Mouse (Mus musculus) intestine, embryonic 15.5 days (tissue): ENCODE data around the gene Hadh. TPM values are rescaled to one million over a fixed set of nuclear protein-coding genes. Genes with fewer than 3 reads are reported as not detected.

Experiments used
- ATAC-seq: fragments of 200-750 bp; cut with Nextera tagmentation; 2 replicates; pipeline ENCODE4 v1.8.0; 2017; ENCODE audit warnings: moderate TSS enrichment, moderate library complexity
- H3K27ac ChIP-seq: fragments of 300-500 bp; sonication (generic); 2 replicates; pipeline ENCODE4 v1.5.1; 2015; ENCODE audit warnings: mild to moderate bottlenecking, inconsistent platforms
- H3K27me3 ChIP-seq: fragments of 300-500 bp; sonication (generic); replicated peaks from 2 replicates; pipeline ENCODE4 v1.6.1; 2015; ENCODE audit warnings: inconsistent platforms
- H3K36me3 ChIP-seq: fragments of 300-500 bp; sonication (generic); 2 replicates; pipeline ENCODE4 v1.6.1; 2015; ENCODE audit warnings: inconsistent platforms
- H3K4me1 ChIP-seq: fragments of 300-500 bp; sonication (generic); replicated peaks from 2 replicates; pipeline ENCODE4 v1.6.1; 2015; ENCODE audit warnings: inconsistent platforms
- H3K4me2 ChIP-seq: fragments of 300-500 bp; sonication (generic); replicated peaks from 2 replicates; pipeline ENCODE4 v1.6.1; 2015; ENCODE audit warnings: mild to moderate bottlenecking, inconsistent platforms
- H3K4me3 ChIP-seq: fragments of 300-500 bp; sonication (generic); replicated peaks from 2 replicates; pipeline ENCODE4 v1.5.1; 2015; ENCODE audit warnings: inconsistent platforms
- H3K9ac ChIP-seq: fragments of 300-500 bp; sonication (generic); 2 replicates; pipeline ENCODE4 v1.6.1; 2015; ENCODE audit warnings: inconsistent platforms
- H3K9me3 ChIP-seq: fragments of 300-500 bp; sonication (generic); 2 replicates; pipeline ENCODE4 v1.6.1; 2016; ENCODE audit warnings: inconsistent platforms
- WGBS: fragments of 180-500 bp; shearing (Covaris S2); methylation state at CpG from one replicate; pipeline ENCODE4 v1.1.7; 2015; 5-methylcytosine and 5-hydroxymethylcytosine counted together
- polyA plus RNA-seq: library from polyadenylated mRNA; unstranded; fragments of >200 nt; fragmentation: Nextera tagmentation; extraction: Ambion mirVana; gene quantifications from 2 replicates; pipeline ENCODE4 v1.2.1, GENCODE M21; 2015

The Hadh gene
- polyA plus RNA-seq, 1 experiment from 2014 or later, result 265 TPM

DNA sequence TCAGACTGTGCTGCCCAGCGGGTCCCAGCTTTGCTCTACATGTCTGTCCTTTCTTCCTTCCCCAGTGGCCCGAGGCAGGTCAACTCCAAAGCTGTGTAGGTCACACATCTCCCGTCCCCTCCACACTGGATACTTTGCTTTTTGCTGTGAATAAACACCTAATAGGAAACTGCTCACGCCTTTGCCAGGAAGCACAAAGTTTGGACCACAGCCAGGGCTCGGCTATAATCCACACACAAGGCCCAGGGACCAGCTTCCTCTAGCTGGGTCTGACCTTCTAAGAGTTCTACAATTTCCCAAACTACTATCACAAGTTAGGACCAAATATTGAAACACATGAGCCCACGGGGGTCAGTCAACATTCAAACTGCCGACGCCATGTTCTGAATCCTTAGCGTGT is 27.2 kb upstream of the Hadh start:
- no peak overlapping the region for H3K9ac ChIP-seq
- no peak overlapping the region for H3K4me2 ChIP-seq
- no peaks in the 10 kb centered on the region for H3K27me3 ChIP-seq
- H3K9me3 ChIP-seq, result no peaks in the 10 kb centered on the region
- H3K4me1 ChIP-seq, result 0 out of 2 replicates have a peak, but pooled peaks cover 8% of the 10 kb centered on the region
- no peak overlapping the region for H3K4me3 ChIP-seq
- ATAC-seq, result no peak
- H3K27ac ChIP-seq, result no peak overlapping the region
- no peaks in the 10 kb centered on the region for H3K36me3 ChIP-seq
- WGBS, result 78% methylated on average over 9 of the region's 9 CpGs

DNA sequence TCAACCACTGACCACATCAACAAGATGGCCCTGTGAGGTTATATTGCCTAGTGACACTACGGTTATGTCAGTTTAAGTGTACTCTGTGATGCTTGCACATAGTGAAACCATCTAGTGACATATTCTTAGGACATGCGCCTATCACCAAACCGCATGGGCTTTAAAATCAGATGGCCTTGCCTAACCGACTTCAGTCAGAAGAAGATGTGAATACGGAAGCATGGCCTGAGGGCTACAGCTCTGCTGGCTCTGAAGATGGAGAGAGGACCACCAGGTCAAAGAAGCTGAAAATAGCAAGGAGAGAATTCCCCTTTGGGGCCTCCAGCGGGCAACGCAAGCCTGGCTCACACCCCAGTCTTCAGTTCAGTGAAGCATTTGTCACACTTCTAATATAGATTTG is 25.0 kb upstream of the Hadh start:
- Histone ChIP-seq H3K9ac (no peak overlapping the region), H3K4me3 (no peak overlapping the region), H3K4me1 (0 out of 2 replicates have a peak, but pooled peaks cover 8% of the 10 kb centered on the region), H3K27me3 (no peaks in the 10 kb centered on the region), H3K4me2 (no peak overlapping the region), H3K36me3 (no peaks in the 10 kb centered on the region), H3K27ac (no peak overlapping the region), H3K9me3 (no peaks in the 10 kb centered on the region)
- 90% methylated on average over 7 of the region's 7 CpGs for WGBS
- no peak for ATAC-seq

DNA sequence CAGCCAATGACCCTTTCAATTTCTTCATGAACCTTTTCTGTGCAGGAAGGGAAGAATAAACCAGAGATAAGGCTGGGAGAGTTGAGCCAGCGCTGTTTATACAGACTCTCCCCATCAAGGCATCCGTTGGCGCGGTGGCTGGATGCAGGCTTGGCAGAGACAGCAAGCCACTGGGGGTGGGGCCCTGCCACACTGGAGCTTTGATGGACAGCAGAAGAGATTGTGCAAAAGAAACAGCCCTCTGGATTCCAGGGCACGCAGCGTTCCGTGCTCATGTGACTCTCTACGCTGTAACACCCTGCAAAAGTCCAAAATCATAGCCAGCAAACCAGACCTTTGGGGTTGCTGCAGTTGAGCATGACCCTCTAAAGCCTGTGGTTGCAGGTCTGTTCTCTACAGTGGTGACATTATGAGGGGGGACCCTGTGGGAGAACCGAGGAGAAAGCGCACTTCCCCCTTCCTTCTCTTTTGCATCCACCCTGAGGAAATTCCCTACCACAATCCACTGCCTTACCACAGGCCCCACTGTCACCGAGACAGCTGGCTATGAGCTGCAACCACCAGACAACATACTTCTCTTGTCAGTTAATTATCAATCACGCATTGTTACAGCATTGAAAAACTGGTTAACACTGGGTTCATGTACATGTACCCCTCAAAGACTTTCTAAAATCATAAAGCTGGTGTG is 23.8 kb upstream of the Hadh start:
- peak; percentile 31 for ATAC-seq
- H3K27ac ChIP-seq, result no peak overlapping the region

DNA sequence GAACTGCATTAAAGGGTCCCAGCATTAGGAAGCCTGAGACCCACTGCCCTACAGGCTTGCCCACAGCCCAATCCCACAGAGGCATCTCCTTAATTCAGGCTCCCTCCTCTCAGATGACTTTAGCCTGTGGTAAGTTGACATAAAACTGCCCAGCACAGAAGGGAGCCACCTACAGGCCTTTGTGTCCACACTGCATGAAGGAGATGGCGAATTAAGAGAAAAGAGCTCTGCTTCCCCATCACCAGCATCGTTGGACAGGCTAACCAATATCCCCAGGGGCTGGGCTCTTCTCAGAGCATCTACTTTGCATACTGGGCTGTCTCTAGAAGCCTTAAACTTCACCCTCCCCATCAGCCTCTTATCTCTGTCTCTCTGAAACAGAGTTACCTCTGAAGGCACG is 22.6 kb upstream of the Hadh start:
- H3K4me1 ChIP-seq, result 0 out of 2 replicates have a peak, but pooled peaks cover 8% of the 10 kb centered on the region

More for the DNA sequence above, 23.8 kb upstream of the Hadh start:
- Histone ChIP-seq H3K36me3 (no peaks in the 10 kb centered on the region), H3K9ac (no peak overlapping the region), H3K4me1 (0 out of 2 replicates have a peak, but pooled peaks cover 8% of the 10 kb centered on the region), H3K9me3 (no peaks in the 10 kb centered on the region), H3K27me3 (no peaks in the 10 kb centered on the region), H3K4me3 (no peak overlapping the region), H3K4me2 (no peak overlapping the region)
- whole genome bisulfite sequencing, result 59% methylated on average over 12 of the region's 12 CpGs

DNA sequence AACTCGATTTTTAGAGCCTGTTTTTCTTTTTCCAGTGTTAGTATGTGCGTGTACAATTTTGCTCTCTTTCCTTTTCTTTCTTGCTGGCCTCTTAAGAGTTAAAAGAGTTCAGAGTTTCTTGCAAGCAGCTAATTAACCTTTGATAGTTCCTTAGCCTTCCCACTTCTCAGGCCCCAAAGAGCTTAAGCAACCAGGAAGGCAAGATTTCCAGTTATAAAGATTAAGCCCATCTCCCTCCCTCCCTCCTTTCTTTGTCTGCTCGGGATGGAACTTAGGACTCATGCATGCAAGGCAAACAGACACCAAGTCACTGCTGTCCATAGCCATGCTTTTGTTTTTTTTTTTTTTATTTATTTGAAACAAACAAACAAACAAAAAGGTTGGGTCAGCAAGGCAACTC is 21.1 kb upstream of the Hadh start:
- Histone ChIP-seq H3K4me2 (no peak overlapping the region), H3K9me3 (no peaks in the 10 kb centered on the region), H3K9ac (no peak overlapping the region), H3K4me3 (no peak overlapping the region), H3K4me1 (0 out of 2 replicates have a peak, but pooled peaks cover 8% of the 10 kb centered on the region), H3K36me3 (no peaks in the 10 kb centered on the region), H3K27me3 (no peaks in the 10 kb centered on the region), H3K27ac (no peak overlapping the region)
- peak; percentile 68 for ATAC-seq
- WGBS, result 63% methylated on average over 3 of the region's 3 CpGs

More for the DNA sequence above, 22.6 kb upstream of the Hadh start:
- no peak for ATAC-seq
- Histone ChIP-seq H3K9me3 (no peaks in the 10 kb centered on the region), H3K4me2 (no peak overlapping the region), H3K9ac (no peak overlapping the region), H3K4me3 (no peak overlapping the region), H3K27me3 (no peaks in the 10 kb centered on the region), H3K36me3 (no peaks in the 10 kb centered on the region), H3K27ac (no peak overlapping the region)
- 53% methylated on average over 3 of the region's 3 CpGs for WGBS

DNA sequence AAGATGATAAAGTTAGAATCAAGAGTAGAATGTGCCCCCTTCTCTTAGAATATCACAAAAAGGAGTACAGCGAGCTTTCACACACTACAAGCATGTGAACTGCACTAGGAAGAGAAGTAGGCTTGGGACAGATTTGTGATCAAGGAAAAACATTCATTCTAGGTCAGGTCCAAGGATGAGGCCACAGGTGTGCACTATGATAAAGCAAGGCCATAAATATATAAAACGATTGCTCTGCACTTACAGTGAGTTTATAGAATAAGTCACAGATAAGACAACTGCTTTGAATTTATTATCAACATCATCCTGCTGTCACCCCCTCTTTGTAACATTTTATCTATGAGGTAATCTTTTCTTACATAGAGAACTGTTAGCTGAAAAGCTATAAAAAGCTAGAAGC is 20.4 kb upstream of the Hadh start:
- H3K27ac ChIP-seq, result no peak overlapping the region
- no peak overlapping the region for H3K4me3 ChIP-seq
- no peaks in the 10 kb centered on the region for H3K27me3 ChIP-seq
- H3K9me3 ChIP-seq, result no peaks in the 10 kb centered on the region
- H3K4me1 ChIP-seq, result 0 out of 2 replicates have a peak, but pooled peaks cover 8% of the 10 kb centered on the region
- H3K9ac ChIP-seq, result no peak overlapping the region
- 47% methylated on average over 2 of the region's 2 CpGs for WGBS
- ATAC-seq, result peak; percentile 72
- H3K4me2 ChIP-seq, result no peak overlapping the region
- H3K36me3 ChIP-seq, result no peaks in the 10 kb centered on the region

DNA sequence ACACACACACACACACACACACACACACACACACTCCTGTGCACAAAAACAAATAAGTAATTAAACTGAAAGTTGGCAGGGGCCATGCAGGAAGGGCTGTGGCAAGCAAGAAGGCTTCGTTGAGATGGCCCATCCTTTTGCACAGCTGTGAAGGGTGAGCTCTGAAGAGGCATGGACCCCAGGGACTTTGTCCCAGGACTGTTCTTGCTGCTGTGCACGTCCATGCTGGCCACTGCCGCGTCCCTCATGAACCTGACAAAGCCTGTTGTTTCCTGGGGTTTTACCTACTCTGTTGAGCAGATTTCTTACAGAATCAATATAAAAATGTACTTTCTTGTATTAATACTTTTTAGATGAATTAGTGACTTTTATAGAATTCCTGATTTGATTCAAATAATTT is 20.0 kb upstream of the Hadh start:
- no peak for ATAC-seq
- no peaks in the 10 kb centered on the region for H3K36me3 ChIP-seq

DNA sequence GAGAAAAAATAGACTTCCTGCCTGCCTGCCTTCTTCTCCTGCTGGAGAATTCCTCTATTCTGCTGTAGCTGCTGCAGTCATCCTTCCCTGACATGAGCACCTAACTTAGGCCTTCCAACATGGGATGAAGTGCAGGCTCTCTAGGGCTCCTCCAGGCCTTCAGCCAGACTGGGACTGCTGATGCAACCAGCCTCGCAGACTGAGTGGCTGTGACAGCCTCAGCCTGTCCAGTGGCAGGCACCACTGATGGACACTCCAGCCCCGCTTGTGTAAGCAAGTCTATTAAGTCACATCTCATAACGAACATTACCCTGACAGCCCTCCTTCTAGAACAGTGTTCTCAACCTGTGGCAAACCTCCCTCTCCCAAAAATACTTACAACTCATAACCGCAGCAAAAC is 2.2 kb upstream of the Hadh start:
- H3K27me3 ChIP-seq, result no peaks in the 10 kb centered on the region
- H3K4me2 ChIP-seq, result no peak overlapping the region
- no peak for ATAC-seq
- H3K4me3 ChIP-seq, result no peak overlapping the region
- no peak overlapping the region for H3K27ac ChIP-seq
- no peak overlapping the region for H3K9ac ChIP-seq
- H3K36me3 ChIP-seq, result no peaks in the 10 kb centered on the region
- 71% methylated on average over 4 of the region's 4 CpGs for WGBS
- H3K4me1 ChIP-seq, result peaks cover 11% of the 10 kb centered on the region
- no peaks in the 10 kb centered on the region for H3K9me3 ChIP-seq

More for the DNA sequence above, 20.0 kb upstream of the Hadh start:
- no peaks in the 10 kb centered on the region for H3K9me3 ChIP-seq
- H3K27me3 ChIP-seq, result no peaks in the 10 kb centered on the region
- peak overlapping the region; percentile 40; the same call in 1 of the 2 replicates for H3K27ac ChIP-seq
- H3K9ac ChIP-seq, result no peak overlapping the region
- H3K4me1 ChIP-seq, result 0 out of 2 replicates have a peak, but pooled peaks cover 8% of the 10 kb centered on the region
- no peak overlapping the region for H3K4me3 ChIP-seq
- WGBS, result 85% methylated on average over 4 of the region's 4 CpGs
- no peak overlapping the region for H3K4me2 ChIP-seq

DNA sequence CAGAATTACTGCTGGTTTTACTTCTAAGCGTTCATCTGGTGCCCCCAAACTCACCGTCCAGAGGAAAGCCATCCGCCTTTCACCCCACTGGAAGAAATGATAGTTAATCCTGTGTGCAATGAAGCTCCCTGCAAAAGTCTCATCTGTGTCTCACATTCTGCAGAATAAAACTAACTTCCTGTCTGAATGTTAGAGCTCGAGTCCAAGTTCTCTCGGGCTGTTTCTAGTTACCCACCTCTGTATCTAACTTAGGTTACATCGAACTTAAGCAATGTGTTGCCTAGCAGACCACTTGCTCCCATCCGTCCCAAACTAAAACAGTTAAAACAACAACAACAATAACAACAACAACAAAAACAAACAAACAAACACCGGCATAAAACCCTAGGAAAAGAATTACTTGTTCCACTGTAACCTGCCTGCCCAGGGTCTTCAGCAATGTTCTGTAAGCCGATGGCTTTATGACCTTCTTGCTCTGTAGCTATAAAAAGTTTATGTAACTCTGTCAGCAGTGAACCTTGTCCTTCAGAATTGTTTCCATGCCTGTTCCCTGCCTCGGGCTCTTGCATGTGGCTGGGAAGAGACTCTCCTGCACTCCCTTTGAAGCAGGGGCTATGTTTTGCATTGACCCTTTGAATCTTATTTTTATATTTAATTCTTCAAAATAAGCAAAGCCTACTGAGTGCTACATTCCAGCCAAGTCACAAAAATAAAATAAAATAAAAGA is 636 bp upstream of the Hadh start:
- peak overlapping the region; percentile 70 for H3K4me2 ChIP-seq
- H3K27me3 ChIP-seq, result no peaks in the 10 kb centered on the region
- H3K4me3 ChIP-seq, result peak overlapping the region; percentile 64
- H3K27ac ChIP-seq, result peak overlapping the region; percentile 53
- 18% methylated on average over 10 of the region's 10 CpGs for WGBS
- H3K9me3 ChIP-seq, result no peaks in the 10 kb centered on the region
- peaks cover 11% of the 10 kb centered on the region for H3K4me1 ChIP-seq
- peak overlapping the region; percentile 1; the same call in 1 of the 2 replicates for H3K9ac ChIP-seq
- H3K36me3 ChIP-seq, result no peaks in the 10 kb centered on the region
- ATAC-seq, result peak; percentile 53

DNA sequence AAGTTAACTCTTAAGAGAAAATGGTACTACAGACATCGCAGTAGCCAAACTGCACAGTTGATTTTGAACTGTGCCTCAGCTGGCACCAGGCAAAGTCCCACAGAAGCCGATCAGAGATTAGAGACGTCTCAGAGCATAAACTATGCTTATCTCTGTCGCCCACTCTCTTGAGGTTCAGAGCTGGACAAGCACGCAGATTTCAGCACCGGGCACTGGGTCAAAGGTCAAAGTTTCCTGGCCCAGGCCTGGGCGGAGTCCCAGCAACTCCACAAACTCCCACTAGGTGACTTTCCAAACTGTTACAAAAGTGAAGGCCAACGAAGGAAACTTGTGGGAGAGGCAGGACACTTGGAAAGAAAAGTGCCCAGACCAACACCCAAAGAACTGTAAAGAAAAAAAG is 744 bp downstream of the Hadh start:
- peak overlapping the region; percentile 64 for H3K4me3 ChIP-seq
- H3K4me1 ChIP-seq, result peaks cover 11% of the 10 kb centered on the region
- no peaks in the 10 kb centered on the region for H3K9me3 ChIP-seq
- 0 out of 2 replicates have a peak, but pooled peaks cover 3% of the 10 kb centered on the region for H3K36me3 ChIP-seq
- WGBS, result 6% methylated on average over 8 of the region's 8 CpGs
- peak overlapping the region; percentile 62 for H3K9ac ChIP-seq
- ATAC-seq, result peak; percentile 68
- H3K4me2 ChIP-seq, result peak overlapping the region; percentile 70
- H3K27me3 ChIP-seq, result no peaks in the 10 kb centered on the region
- peak overlapping the region; percentile 84 for H3K27ac ChIP-seq

DNA sequence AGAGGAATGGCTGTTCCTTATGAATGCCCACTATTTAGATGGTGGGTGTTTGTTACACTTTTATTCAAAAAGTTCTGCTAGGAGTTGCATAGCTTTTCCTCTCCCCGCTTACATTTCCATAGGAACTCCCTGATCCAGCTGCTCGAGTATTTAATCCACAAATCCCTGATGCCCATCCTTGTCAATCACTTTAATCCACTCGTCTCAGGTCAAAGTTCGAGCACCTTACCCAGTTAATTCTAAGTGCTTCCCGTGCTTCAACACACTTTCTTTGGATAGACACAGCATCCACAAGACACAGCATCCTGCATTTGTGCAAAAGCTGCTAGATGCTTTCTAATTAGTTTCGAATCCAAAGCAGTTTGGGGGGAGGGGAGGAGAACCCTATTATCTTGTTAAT is 1.5 kb downstream of the Hadh start:
- H3K4me3 ChIP-seq, result peak overlapping the region; percentile 64
- WGBS, result 58% methylated on average over 6 of the region's 6 CpGs
- 0 out of 2 replicates have a peak, but pooled peaks cover 3% of the 10 kb centered on the region for H3K36me3 ChIP-seq
- no peak overlapping the region for H3K27ac ChIP-seq
- peak overlapping the region; percentile 70 for H3K4me2 ChIP-seq
- no peaks in the 10 kb centered on the region for H3K9me3 ChIP-seq
- H3K9ac ChIP-seq, result no peak overlapping the region
- peaks cover 11% of the 10 kb centered on the region for H3K4me1 ChIP-seq
- H3K27me3 ChIP-seq, result no peaks in the 10 kb centered on the region
- no peak for ATAC-seq

DNA sequence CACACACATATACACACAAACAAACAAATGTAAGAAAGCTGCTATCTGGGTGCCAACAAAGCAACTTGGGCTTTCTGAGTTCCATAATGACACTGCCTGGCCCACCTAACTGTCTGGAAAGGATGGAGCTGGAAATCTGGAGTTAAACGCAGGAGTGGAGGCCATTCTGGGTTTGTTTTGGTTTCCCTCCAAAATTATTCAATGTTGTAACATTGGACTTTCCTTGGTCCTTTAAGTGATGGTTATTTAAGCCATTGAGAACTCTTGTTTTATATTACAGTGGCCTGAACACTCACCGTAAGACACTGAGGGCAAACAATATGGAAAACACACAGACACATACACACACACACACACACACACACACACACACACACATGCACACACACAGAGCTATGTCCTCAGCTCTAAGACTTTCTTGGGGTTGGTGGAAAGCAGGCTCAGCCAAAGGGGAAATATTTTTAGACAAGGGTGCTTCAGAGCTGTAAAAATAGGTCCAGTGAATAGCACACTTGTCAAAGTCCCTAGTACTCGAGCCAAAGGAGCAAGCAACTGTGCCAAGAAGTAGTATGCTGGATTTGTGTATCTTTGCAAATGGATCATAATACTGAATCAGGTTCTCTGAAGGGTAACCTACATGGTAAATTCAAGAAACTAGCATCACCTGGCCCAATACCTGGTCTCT is 5.4 kb downstream of the Hadh start:
- Histone ChIP-seq H3K9ac (no peak overlapping the region), H3K9me3 (no peaks in the 10 kb centered on the region), H3K36me3 (0 out of 2 replicates have a peak, but pooled peaks cover 8% of the 10 kb centered on the region), H3K4me1 (peaks cover 17% of the 10 kb centered on the region), H3K27me3 (no peaks in the 10 kb centered on the region), H3K4me2 (no peak overlapping the region), H3K27ac (no peak overlapping the region), H3K4me3 (no peak overlapping the region)
- WGBS, result 76% methylated on average over 3 of the region's 3 CpGs
- ATAC-seq, result no peak
